Mouse (Mus musculus): ENCODE data around the gene 1190007I07Rik.

DNA sequence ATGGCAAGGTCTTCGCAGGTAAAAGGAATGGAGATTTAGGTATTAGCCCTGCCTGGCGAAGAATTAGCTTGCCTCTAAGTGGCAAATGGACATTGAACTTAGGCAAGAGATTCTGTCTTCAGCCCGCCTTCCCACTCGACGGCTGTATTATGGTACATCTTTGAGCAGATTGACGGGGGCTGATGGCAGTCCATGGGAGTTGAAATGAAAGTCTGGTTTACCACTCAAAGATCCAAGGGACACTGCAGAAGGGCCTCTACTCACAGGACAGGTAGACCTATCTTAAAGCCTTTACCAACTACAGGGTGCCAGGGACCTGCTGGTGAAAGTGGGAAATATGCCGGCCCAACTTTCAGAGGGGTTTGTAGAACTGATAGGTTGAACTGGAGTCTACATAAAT is 7.5 kb upstream of the 1190007I07Rik start:
- no peak for TF ChIP-seq REST (IDR thresholded peaks at IDR 0.05; ENCODE audit: insufficient read depth, insufficient read length)
- TF ChIP-seq POLR2A (IDR thresholded peaks at IDR 0.05; ENCODE audit: insufficient read length, low read depth), result no peak
- TF ChIP-seq E2F4 (IDR thresholded peaks at IDR 0.05; ENCODE audit: insufficient read depth), result no peak
- TF ChIP-seq USF1 (IDR thresholded peaks at IDR 0.05; ENCODE audit: low read depth), result no peak
- TF ChIP-seq POLR2AphosphoS2 (IDR thresholded peaks at IDR 0.05; ENCODE audit: insufficient read length, low read depth), result no peak

All from myocyte (in vitro differentiated cells).